Mouse (Mus musculus): ENCODE data around the gene Kxd1. TPM values are rescaled to one million over a fixed set of nuclear protein-coding genes. Genes with fewer than 3 reads are reported as not detected.

Gene Kxd1
- total RNA-seq, 2 experiments from 2014 or later, result 43.1 to 47.7 TPM

- no peak for DNase-seq (ENCODE audit: low spot score in 2 of 2)
- intact Hi-C loops (cut with DNase I), result no loop called here
Measured at GRCm38 (mm10) chr8:70482943-70483342, 44.8 kb downstream of the Kxd1 start.

DNA sequence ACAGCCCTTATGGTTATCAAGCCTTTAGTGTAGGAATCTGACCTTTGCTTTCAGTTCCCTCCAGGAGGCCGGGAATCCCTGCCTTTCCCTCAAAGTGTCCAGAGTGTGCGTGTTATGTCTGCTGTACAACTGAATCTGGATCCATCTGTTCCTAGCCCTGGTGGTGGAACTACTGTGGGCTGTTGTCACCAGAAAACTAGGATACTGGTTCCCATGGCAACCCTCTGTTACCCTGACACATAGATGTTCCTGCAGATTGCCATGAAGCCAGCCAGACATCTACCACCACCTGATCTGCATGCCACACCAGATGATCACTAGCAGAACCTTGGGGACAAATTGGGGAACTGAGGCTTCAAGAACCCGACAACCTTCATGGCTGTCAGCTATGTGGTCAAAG is 45.8 kb downstream of the Kxd1 start:
- intact Hi-C loops (cut with DNase I), result no loop called here

GRCm38 (mm10) chr8:70477269-70477982 is 50.3 kb downstream of the Kxd1 start:
- DNase-seq (ENCODE audit: low spot score in 2 of 2), result no peak
- intact Hi-C loops (cut with DNase I), result no loop called here

More for the DNA sequence above, 45.8 kb downstream of the Kxd1 start:
- peak; percentile 73 to 94 for DNase-seq (ENCODE audit: low spot score in 2 of 2)

DNA sequence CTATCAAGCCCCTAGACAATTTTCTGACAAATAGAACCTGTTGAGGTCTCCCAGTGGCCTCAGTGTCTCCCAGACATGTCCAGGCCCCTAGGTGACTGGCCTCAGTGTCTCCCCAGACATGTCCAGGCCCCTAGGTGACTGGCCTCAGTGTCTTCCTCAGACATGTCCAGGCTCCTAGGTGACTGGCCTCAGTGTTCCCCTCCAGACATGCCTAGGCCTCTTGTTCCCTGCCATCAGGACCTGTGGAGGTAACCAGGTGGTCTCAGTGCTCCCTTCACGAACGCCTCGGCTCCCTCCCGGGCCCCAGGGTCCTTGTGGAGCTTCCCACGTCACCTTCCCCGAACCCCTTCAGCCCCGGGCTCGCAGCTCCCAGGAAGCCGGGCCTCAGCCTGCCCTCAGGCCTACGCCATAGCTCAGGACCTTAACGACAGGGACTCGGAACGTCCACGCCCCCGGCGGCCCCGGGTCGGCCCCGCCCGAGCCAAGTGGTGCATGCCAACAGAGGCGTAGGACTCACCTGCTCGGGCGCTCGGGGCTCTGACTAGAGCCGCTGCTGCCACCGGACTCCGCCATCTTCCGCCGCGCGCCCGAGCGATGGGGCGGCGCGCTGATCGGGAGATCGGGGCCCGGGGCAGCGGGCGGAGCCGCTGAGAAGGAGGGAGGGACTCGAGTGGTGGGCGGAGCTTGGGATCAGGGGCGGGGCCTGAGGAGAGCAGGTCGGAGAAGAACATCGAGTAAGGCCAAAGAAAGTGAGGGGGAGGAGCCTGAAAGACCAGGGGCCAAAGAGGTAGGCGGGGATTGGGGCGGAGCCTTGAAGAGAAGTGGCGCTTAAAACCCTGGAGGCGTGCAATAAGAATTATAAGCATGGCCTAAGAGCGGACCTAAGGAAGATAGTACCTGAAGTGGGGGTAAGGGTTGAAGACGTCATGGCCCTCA is 51.2 kb downstream of the Kxd1 start, which contains the start of gene Klhl26:
Klhl26 (minus strand) TSS at position 636 of the 936 bp plus-strand sequence.
- intact Hi-C loops (cut with DNase I), result no loop called here
- peak; percentile 86 to 93 for DNase-seq (ENCODE audit: low spot score in 2 of 2)

DNA sequence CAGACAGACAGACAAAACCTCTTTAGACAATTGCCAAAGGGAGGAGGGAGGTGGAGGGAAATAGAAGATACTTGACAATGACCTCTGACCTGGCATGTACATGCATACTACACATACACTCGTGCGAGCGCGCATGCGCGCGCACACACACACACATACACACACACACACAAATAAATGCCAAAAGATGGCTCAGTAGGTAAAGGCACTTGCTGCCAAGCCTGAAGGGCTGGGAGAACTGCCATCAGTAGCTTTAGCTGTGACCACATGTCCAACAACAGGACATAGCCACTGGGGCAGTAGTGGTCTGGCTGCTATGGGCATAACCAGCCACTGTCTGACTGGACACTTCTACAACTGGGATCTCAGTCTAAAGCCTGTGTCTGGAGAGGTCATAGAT is 55.9 kb downstream of the Kxd1 start:
- no peak for DNase-seq (ENCODE audit: low spot score in 2 of 2)
- intact Hi-C loops (cut with DNase I), result no loop called here

DNA sequence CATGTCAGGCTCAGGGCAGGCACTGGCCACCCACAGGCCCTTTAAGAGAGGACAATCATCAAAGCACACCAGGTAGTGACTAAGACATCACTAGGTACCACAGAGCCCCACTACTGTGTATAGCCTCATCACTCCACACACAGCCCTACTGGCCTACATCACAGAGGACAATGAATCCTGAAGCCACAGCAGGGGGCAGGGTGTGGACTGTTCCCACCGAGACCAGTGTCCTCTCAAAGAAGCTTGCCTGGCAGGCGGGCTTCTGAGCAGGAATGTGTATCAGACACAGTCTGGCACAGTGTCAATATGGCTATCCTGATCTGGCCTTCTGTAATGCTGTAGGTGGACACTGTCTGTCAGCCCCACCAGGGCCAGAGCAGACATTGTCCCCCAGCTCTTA is 57.8 kb downstream of the Kxd1 start:
- no peak for DNase-seq (ENCODE audit: low spot score in 2 of 2)
- intact Hi-C loops (cut with DNase I), result no loop called here

DNA sequence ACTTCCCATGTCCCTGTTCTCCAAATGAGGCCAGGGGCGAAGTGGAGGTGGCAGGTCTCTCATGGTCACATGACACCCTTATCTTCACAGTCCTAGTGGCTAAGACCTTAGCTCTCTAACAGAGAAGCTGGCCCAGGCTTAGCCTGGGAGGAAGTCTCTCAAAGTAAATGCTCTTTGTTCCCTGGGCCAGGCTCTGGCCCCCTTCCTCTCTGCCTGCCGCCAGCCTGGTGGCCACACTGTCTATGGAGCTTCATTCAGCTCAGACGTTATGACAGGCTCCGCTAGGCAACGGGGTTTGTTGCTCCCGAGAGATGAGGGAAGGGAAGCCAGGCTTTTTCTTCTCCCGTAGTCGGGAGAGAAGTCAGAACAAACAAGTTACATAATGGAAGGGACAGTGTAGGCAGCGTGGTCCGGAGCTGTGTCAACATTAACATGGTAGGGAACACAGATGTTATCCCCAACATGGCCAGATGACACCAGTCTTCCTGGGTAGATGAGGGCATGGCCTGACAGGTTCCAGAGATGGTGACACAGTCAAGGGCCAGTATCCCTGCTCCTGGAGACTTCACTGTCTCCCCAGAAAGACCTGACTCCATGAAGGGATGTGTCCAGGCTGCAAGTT is 58.4 kb downstream of the Kxd1 start:
- intact Hi-C loops (cut with DNase I), result no loop called here
- DNase-seq (ENCODE audit: low spot score in 2 of 2), result no peak

DNA sequence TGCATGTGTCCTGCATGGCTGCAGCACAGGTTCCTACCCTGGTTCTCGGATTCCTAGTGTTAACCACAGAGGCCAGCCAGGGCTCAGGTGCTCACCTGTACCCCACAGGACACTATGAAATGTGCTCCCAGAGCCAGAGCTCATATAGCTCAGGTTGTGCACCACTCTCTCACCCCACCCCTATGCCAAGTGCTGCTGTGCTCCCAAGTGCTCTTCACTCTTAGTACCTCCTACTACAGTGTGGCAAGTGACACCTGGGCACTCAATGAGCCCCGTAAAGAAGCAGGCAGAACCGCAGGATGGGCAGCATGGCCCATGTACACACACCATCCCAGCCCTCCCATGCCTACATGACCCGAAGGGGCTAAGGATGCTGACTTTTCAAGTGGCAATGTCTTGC is 59.0 kb downstream of the Kxd1 start:
- no peak for DNase-seq (ENCODE audit: low spot score in 2 of 2)
- intact Hi-C loops (cut with DNase I), result no loop called here

DNA sequence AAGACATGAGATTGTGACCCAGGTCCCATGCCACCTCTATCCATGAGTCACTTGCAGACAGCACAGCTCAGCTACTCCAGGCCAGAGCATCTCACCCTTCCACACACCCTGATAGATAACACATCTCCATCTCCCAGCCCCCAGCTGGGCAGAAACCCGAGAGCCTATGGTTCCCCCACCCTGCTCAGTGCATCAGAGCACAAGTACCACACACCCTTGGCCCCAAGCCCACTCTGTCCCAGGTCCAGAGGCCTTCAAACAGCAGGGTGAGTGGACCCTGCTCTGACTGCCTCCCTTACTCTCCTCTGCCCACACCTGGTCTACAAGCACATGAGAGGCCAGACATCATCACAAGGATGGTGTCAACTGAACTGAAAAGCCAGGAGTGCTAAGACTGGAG is 59.8 kb downstream of the Kxd1 start:
- intact Hi-C loops (cut with DNase I), result no loop called here
- no peak for DNase-seq (ENCODE audit: low spot score in 2 of 2)

GRCm38 (mm10) chr8:70467229-70467725 is 60.5 kb downstream of the Kxd1 start:
- intact Hi-C loops (cut with DNase I), result no loop called here
- no peak for DNase-seq (ENCODE audit: low spot score in 2 of 2)

DNA sequence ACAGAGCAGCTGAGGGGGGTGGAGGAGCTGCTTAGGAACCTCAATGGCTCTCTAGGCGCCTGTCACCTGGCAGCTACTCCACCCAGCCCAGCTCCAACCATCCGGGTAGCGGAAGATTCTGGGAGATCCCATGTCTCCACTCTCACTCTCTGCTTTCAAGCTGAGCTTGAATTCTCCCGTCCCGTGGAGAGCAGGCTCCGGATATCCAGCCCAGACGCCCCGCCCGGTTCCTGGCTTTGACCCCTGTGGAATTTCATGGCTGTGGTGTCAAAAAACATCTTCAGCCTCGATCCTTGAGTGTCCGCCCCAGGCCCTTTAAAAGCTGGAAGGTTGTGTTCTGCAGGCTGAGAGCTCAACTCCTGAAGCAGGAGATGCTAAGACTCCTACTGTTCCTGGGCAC is 61.0 kb downstream of the Kxd1 start:
- DNase-seq (ENCODE audit: low spot score in 2 of 2), result no peak
- intact Hi-C loops (cut with DNase I), result no loop called here

DNA sequence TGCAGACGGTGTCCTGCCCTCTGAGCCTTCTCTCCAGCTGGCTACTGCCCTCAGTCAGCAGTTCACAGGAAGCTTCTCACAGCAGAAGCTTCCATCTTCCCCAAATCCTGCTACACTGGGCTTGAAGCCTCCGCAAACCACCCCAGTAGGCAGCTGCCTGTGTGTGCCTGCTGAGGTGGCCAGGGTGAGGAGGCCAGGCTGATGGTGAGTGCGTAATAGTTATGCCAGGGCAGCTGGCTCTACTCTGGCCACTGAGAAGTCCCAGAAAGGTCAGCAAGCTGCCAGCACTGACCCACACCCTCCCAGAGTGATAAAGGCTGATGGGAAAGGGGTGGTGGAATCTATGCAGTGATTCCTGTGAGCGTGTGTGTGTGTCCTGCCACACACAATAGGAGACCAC is 61.5 kb downstream of the Kxd1 start:
- no peak for DNase-seq (ENCODE audit: low spot score in 2 of 2)

GRCm38 (mm10) chr8:70465701-70466100 is 62.1 kb downstream of the Kxd1 start:
- intact Hi-C loops (cut with DNase I), result no loop called here
- no peak for DNase-seq (ENCODE audit: low spot score in 2 of 2)

More for the DNA sequence above, 61.5 kb downstream of the Kxd1 start:
- intact Hi-C loops (cut with DNase I), result no loop called here

DNA sequence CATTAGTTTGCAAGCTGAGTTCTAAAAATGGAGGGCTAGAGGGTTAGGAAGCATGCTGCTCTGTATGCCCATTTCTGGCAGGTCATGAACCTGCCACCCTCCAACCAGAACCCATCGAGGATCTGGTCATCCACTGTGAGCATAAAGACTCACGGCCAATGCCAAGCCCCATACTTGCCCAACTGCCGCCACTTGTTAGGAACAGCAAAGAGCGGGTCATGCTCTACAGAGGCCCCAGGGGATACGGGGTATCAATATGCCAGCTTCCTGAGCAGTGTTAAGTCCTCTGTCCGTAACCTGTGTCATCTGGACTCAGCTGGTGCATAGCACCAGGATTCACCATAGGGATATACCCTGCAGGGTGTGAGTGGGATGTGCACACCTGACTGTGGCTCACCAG is 63.6 kb downstream of the Kxd1 start:
- intact Hi-C loops (cut with DNase I), result no loop called here
- no peak for DNase-seq (ENCODE audit: low spot score in 2 of 2)

- DNase-seq (ENCODE audit: low spot score in 2 of 2), result peak; percentile 62 to 90
- intact Hi-C loops (cut with DNase I), result loop anchor here (1.0 kb wide), 1 partner anchor 45 kb away; no protein-coding TSS in a partner anchor
Measured at GRCm38 (mm10) chr8:70463306-70463705, 64.5 kb downstream of the Kxd1 start.

- peak in 1 of 2 experiments; percentile 72 for DNase-seq (ENCODE audit: low spot score in 2 of 2)
- intact Hi-C loops (cut with DNase I), result no loop called here
Measured at GRCm38 (mm10) chr8:70462516-70462813, 65.3 kb downstream of the Kxd1 start.

- intact Hi-C loops (cut with DNase I), result no loop called here
- DNase-seq (ENCODE audit: low spot score in 2 of 2), result no peak
Measured at GRCm38 (mm10) chr8:70461765-70462515, 65.8 kb downstream of the Kxd1 start.

GRCm38 (mm10) chr8:70460606-70461005 is 67.2 kb downstream of the Kxd1 start:
- peak in 1 of 2 experiments; percentile 48 for DNase-seq (ENCODE audit: low spot score in 2 of 2)
- intact Hi-C loops (cut with DNase I), result no loop called here

DNA sequence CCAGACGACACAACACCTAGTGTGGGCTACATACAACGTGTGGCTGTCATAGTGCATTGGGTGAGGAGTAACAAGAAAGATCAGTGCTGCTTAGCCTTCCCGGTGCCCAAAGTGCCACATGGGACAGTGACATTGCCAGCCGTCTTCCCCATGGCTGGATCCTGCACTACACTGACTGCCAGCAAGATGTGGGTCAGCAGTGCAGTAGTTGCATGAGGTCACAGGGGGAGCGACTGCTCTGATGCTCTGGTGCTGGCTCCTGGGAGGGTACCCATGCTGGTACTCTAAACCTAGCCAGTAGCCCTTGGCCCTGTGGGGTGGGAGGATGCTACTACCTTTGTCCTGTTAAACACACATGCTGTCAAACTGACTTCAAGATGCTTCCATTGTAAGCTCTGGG is 67.6 kb downstream of the Kxd1 start:
- intact Hi-C loops (cut with DNase I), result no loop called here
- no peak for DNase-seq (ENCODE audit: low spot score in 2 of 2)

DNA sequence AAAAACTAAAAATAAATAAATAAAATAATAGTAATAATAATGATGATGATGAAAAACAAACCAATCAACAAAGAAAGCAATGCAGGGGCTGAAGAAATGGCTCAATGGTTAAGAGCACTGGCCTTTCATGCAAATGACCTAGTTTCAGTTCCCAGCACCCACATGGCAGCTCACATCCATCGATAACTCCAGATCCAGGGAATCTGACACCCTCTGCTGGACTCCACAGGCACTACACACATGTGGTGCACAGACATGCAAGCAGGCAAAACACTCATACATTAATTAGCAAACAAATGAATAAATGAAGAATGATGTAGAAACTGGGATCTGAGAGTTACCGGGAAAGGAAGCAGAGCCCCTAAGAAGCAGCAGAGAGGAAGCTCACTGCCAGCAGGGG is 68.1 kb downstream of the Kxd1 start:
- intact Hi-C loops (cut with DNase I), result no loop called here
- no peak for DNase-seq (ENCODE audit: low spot score in 2 of 2)

All from left cerebral cortex, postnatal 25 days (tissue).